Mouse (Mus musculus): ENCODE data around the gene Esp4.

GRCm38 (mm10) chr17:40553470-40553869 is 44.9 kb upstream of the Esp4 start:
- TF ChIP-seq POLR2A (IDR thresholded peaks at IDR 0.05; ENCODE audit: insufficient read depth, low read depth, low read length) = no peak
- TF ChIP-seq CTCF (IDR thresholded peaks at IDR 0.05; ENCODE audit: insufficient read depth, low read depth, low read length) = no peak
